Comparison of ENCODE assay signal across 10 mouse cellular contexts in the genomic region with DNA sequence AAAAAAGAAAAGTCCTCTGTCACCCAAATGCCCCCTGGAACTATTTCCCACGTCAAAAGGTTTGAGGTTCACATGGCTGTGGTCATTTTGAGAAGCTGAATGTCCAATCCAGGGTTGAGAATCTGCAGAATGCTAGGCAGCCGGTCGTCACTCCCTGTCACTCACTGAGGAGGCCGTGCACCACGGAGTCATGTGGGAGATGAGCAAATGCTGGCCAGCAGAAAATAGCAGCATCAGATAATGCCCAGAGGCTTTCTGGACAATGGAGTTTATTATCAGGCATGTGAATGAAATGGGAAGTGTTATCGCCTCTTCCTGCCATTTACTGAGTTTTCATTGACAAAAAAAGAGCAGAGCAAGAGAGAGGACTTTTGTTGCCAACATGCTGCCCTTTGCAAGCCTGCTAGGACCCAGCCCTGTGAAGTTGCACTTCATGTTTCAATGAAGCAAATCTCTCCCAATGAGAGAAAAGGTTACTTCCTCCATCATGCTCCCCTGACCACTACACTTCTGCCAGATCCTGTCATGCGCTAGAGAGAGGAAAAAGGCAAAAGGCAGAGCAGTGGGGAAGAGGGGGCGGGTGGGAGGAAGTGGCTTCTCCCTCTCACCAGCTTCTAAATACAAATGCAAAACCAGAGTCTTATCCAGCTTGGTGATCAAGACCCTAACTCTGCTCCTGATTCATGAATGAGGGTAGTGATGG.
DNase-seq lines count a peak whose midpoint lies in the region; ATAC-seq and TF ChIP-seq lines count a peak whose summit lies in the region.
"Had no signal": no experiment of that assay in that cellular context is flagged by ENCODE, and none has a peak within 500 bp of the region (broad histone marks: within the 10 kb centered on the region; RNA-seq: fewer than 3 reads in every experiment).

No protein-coding gene starts in this region.

- H3K27ac ChIP-seq in heart, embryonic 13.5 days (replicated peaks), result peak overlapping the region; percentile 36; the same call in 1 of the 2 replicates
- no peak overlapping the region for H3K27ac ChIP-seq in thymus, adult 2 months (ENCODE audit: control insufficient read depth, insufficient read depth, low read length)
- H3K27ac ChIP-seq in left cerebral cortex, adult 2 months, result no peak overlapping the region
- no peak overlapping the region for H3K27ac ChIP-seq in midbrain, postnatal 0 days (ENCODE audit: low read depth, low read length)
- H3K27ac ChIP-seq: neural tube, embryonic 15.5 days had no signal

- no peak for TF ChIP-seq CTCF in thymus, adult 2 months (IDR thresholded peaks at IDR 0.05; ENCODE audit: borderline replicate concordance, control insufficient read depth, extremely low read depth, insufficient read depth, low read length, poor library complexity)
- no peak for TF ChIP-seq CTCF in left cerebral cortex, adult 2 months (IDR thresholded peaks at IDR 0.05)
- no peak for TF ChIP-seq CTCF in midbrain, postnatal 0 days (IDR thresholded peaks at IDR 0.05)

- peak overlapping the region; percentile 39 for H3K4me2 ChIP-seq in heart, embryonic 13.5 days
- H3K4me2 ChIP-seq in midbrain, postnatal 0 days (ENCODE audit: low read depth, low read length, poor library complexity, severe bottlenecking), result no peak overlapping the region
- H3K4me2 ChIP-seq: neural tube, embryonic 15.5 days had no signal

- no peak for TF ChIP-seq POLR2A in thymus, adult 2 months (IDR thresholded peaks at IDR 0.05; ENCODE audit: control insufficient read depth, extremely low read depth, insufficient read depth, low read length, poor library complexity)

- no peak for ATAC-seq in heart, embryonic 13.5 days (ENCODE audit: extremely low read depth, insufficient number of reproducible peaks, low FRiP score, low TSS enrichment)
- ATAC-seq in midbrain, postnatal 0 days (ENCODE audit: low FRiP score), result no peak

- H3K4me3 ChIP-seq in heart, embryonic 13.5 days, result no peak overlapping the region
- no peak overlapping the region for H3K4me3 ChIP-seq in thymus, adult 2 months (ENCODE audit: control insufficient read depth, insufficient read depth, low read length)
- H3K4me3 ChIP-seq in left cerebral cortex, adult 2 months, result no peak overlapping the region
- no peak overlapping the region for H3K4me3 ChIP-seq in midbrain, postnatal 0 days (ENCODE audit: low read depth, low read length)
- H3K4me3 ChIP-seq: neural tube, embryonic 15.5 days had no signal

- H3K36me3 ChIP-seq in heart, embryonic 13.5 days, result no peaks in the 10 kb centered on the region
- H3K36me3 ChIP-seq in thymus, adult 2 months (ENCODE audit: control insufficient read depth, insufficient read depth, low read length), result no peaks in the 10 kb centered on the region
- H3K36me3 ChIP-seq in splenic B cell, adult 2 months (ENCODE audit: control insufficient read depth, insufficient read depth, low read length, poor library complexity, severe bottlenecking), result no peaks in the 10 kb centered on the region
- H3K36me3 ChIP-seq in midbrain, postnatal 0 days (ENCODE audit: insufficient read depth, low read length), result no peaks in the 10 kb centered on the region
- H3K36me3 ChIP-seq: G1E; neural tube, embryonic 15.5 days had no signal

- DNase-seq in heart, postnatal 25 days (ENCODE audit: low spot score), result no peak
- DNase-seq in thymus, adult 2 months, result peak; percentile 9
- no peak for DNase-seq in thymus, postnatal 4 days
- DNase-seq in heart, postnatal 10 days, result peak; percentile 13 to 16
- DNase-seq in splenic B cell, adult 2 months (ENCODE audit: low read depth, low spot score), result peak; percentile 49
- DNase-seq in left cerebral cortex, adult 2 months (ENCODE audit: extremely low spot score in 1 of 2, low spot score in 2 of 2), result no peak
- DNase-seq in midbrain, postnatal 0 days (ENCODE audit: low spot score), result no peak

- H3K4me1 ChIP-seq in heart, embryonic 13.5 days, result peaks cover 12% of the 10 kb centered on the region
- peaks cover 7% of the 10 kb centered on the region for H3K4me1 ChIP-seq in thymus, adult 2 months (replicated peaks; ENCODE audit: control insufficient read depth, insufficient read depth, low read length)
- H3K4me1 ChIP-seq in midbrain, postnatal 0 days (ENCODE audit: insufficient read depth, low read length), result no peaks in the 10 kb centered on the region
- H3K4me1 ChIP-seq: neural tube, embryonic 15.5 days had no signal

- H3K9ac ChIP-seq in heart, embryonic 13.5 days, result no peak overlapping the region
- H3K9ac ChIP-seq in midbrain, postnatal 0 days (replicated peaks; ENCODE audit: low read length, poor library complexity, severe bottlenecking), result no peak overlapping the region
- H3K9ac ChIP-seq: neural tube, embryonic 15.5 days had no signal

- H3K9me3 ChIP-seq in heart, embryonic 13.5 days, result no peaks in the 10 kb centered on the region
- no peaks in the 10 kb centered on the region for H3K9me3 ChIP-seq in midbrain, postnatal 0 days (ENCODE audit: low read length)
- H3K9me3 ChIP-seq: G1E; neural tube, embryonic 15.5 days had no signal

- H3K27me3 ChIP-seq in heart, embryonic 13.5 days (replicated peaks), result no peaks in the 10 kb centered on the region
- no peaks in the 10 kb centered on the region for H3K27me3 ChIP-seq in thymus, adult 2 months (ENCODE audit: control insufficient read depth, insufficient read depth, low read length)
- no peaks in the 10 kb centered on the region; the same call in 1 of the 2 replicates for H3K27me3 ChIP-seq in splenic B cell, adult 2 months (ENCODE audit: control insufficient read depth, insufficient read depth, low read length, poor library complexity, severe bottlenecking)
- no peaks in the 10 kb centered on the region for H3K27me3 ChIP-seq in midbrain, postnatal 0 days (ENCODE audit: insufficient read depth, low read length)
- H3K27me3 ChIP-seq: neural tube, embryonic 15.5 days had no signal

- WGBS in heart, embryonic 13.5 days, result 33% methylated on average over 8 of the region's 8 CpGs
- 42% methylated on average over 8 of the region's 8 CpGs for WGBS in thymus, adult 2 months
- 70% methylated on average over 8 of the region's 8 CpGs for WGBS in midbrain, postnatal 0 days

- intact Hi-C loops in heart, postnatal 25 days (cut with DNase I), result no loop called here
- intact Hi-C loops in heart, postnatal 10 days (cut with DNase I), result no loop called here
- intact Hi-C loops in left cerebral cortex, adult 2 months (cut with DNase I), result no loop called here

Comparison
In these comparisons a context has a peak if more than half of its experiments do, and no peak if none do; other contexts are left out.
1. DNase-seq: peak in thymus, adult 2 months (single experiment), heart, postnatal 10 days (2 of 2) and splenic B cell, adult 2 months (single experiment); none in heart, postnatal 25 days (single experiment), thymus, postnatal 4 days (single experiment), left cerebral cortex, adult 2 months (0 of 2) and midbrain, postnatal 0 days (single experiment).